Mouse (Mus musculus) cortical plate, adult 2 months (tissue): ENCODE measurements around the gene Clmn.

Experiments
- CTCF ChIP-seq: fragments of 200-500 bp; IDR thresholded peaks from 2 replicates; pipeline ENCODE4 v1.5.1; 2011; ENCODE audit warnings: mild to moderate bottlenecking, control low read depth, low read length; ENCODE audit not compliant: insufficient read depth; ENCODE audit errors: extremely low read depth
- POLR2A ChIP-seq: fragments of 200-500 bp; IDR thresholded peaks from 2 replicates; pipeline ENCODE4 v1.6.1; 2011; ENCODE audit warnings: mild to moderate bottlenecking, low read length, control low read depth; ENCODE audit not compliant: insufficient read depth; ENCODE audit errors: extremely low read depth

DNA sequence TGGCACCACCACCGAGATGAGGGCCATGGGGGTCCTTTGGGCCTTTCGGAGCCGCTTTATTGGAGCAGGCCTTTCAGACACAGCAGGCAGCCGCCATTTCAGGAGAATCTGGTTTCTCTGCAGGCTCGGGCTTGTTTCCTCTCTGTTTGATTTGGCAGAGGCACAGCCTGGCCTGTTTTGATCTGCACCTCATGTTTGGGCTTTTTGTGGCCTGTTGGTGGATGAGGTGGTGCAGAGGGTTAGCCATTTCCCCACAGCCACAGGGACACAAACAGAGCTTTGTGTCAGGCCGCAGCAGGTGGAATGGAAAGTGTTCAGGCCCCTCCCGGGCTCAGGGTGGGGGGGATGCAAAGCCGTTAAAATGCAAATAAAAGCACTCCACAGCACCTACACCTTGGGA, 36.4 kb upstream of the Clmn start:
- TF ChIP-seq POLR2A (no peak), CTCF (no peak)
